Mouse (Mus musculus) Muller cell, postnatal 12 days (primary cell): Measurements from ENCODE around the gene Kirrel2.
A peak's percentile ranks its signal among the peaks of the same experiment; 100 is the strongest.

Experiments
- DNase-seq: peaks from one replicate; pipeline ENCODE4 v3.0.0-alpha.2; 2015; ENCODE audit errors: inconsistent ontology term

Kirrel2 gene

GRCm38 (mm10) chr7:30450241-30450640 is 7.2 kb downstream of the Kirrel2 start:
- DNase-seq = no peak

GRCm38 (mm10) chr7:30444971-30445751 is 12.3 kb downstream of the Kirrel2 start, which contains the start of gene Aplp1:
Gene Aplp1, minus strand, starts transcription at chr7:30445535.
- DNase-seq = peak; percentile 65

GRCm38 (mm10) chr7:30444154-30444970 is 13.1 kb downstream of the Kirrel2 start:
- DNase-seq = no peak

GRCm38 (mm10) chr7:30443696-30444095 is 13.8 kb downstream of the Kirrel2 start:
- no peak for DNase-seq

GRCm38 (mm10) chr7:30440697-30441096 is 16.8 kb downstream of the Kirrel2 start:
- no peak for DNase-seq

GRCm38 (mm10) chr7:30439734-30440133 is 17.8 kb downstream of the Kirrel2 start:
- no peak for DNase-seq

GRCm38 (mm10) chr7:30436879-30437278 is 20.6 kb downstream of the Kirrel2 start:
- no peak for DNase-seq

GRCm38 (mm10) chr7:30435156-30435555 is 22.3 kb downstream of the Kirrel2 start:
- no peak for DNase-seq

GRCm38 (mm10) chr7:30434701-30435100 is 22.8 kb downstream of the Kirrel2 start:
- DNase-seq = no peak

- no peak for DNase-seq
Measured at GRCm38 (mm10) chr7:30434238-30434637, 23.3 kb downstream of the Kirrel2 start.

- DNase-seq = peak; percentile 74
Measured at GRCm38 (mm10) chr7:30431793-30432192, 25.7 kb downstream of the Kirrel2 start.

GRCm38 (mm10) chr7:30430191-30430590 is 27.3 kb downstream of the Kirrel2 start:
- no peak for DNase-seq

- no peak for DNase-seq
Measured at GRCm38 (mm10) chr7:30429327-30429726, 28.2 kb downstream of the Kirrel2 start.

- DNase-seq = no peak
Measured at GRCm38 (mm10) chr7:30423071-30423641, 34.3 kb downstream of the Kirrel2 start.

- no peak for DNase-seq
Measured at GRCm38 (mm10) chr7:30422560-30422959, 34.9 kb downstream of the Kirrel2 start.

GRCm38 (mm10) chr7:30421890-30422435 is 35.5 kb downstream of the Kirrel2 start:
- DNase-seq = peak; percentile 81

GRCm38 (mm10) chr7:30421175-30421889 is 36.2 kb downstream of the Kirrel2 start, which contains the start of gene Nfkbid:
Gene Nfkbid, plus strand, starts transcription at chr7:30421732.
- DNase-seq = peak; percentile 57

GRCm38 (mm10) chr7:30420673-30421072 is 36.8 kb downstream of the Kirrel2 start:
- no peak for DNase-seq

GRCm38 (mm10) chr7:30419561-30420499 is 37.7 kb downstream of the Kirrel2 start, which contains the start of gene Hcst:
Gene Hcst, minus strand, starts transcription at chr7:30419854.
- DNase-seq = no peak

GRCm38 (mm10) chr7:30417856-30418255 is 39.6 kb downstream of the Kirrel2 start:
- DNase-seq = no peak
